Mouse (Mus musculus) heart, adult 2 months (tissue): ENCODE results near the gene Pdcl2.

Source experiments
- CTCF ChIP-seq: fragments of 200-600 bp; IDR thresholded peaks from 2 replicates; pipeline ENCODE4 v1.8.1; 2022; ENCODE audit warnings: antibody characterized with exemption, mild to moderate bottlenecking, moderate library complexity
- EP300 ChIP-seq: fragments of 200-500 bp; IDR thresholded peaks from 2 replicates; pipeline ENCODE4 v1.6.1; 2011; ENCODE audit warnings: low read depth, low read length, control low read depth; ENCODE audit not compliant: insufficient read depth
- POLR2A ChIP-seq: fragments of 200-500 bp; IDR thresholded peaks from 2 replicates; pipeline ENCODE4 v1.6.1; 2011; ENCODE audit warnings: mild to moderate bottlenecking, low read depth, low read length, control low read depth; ENCODE audit not compliant: insufficient read depth

DNA sequence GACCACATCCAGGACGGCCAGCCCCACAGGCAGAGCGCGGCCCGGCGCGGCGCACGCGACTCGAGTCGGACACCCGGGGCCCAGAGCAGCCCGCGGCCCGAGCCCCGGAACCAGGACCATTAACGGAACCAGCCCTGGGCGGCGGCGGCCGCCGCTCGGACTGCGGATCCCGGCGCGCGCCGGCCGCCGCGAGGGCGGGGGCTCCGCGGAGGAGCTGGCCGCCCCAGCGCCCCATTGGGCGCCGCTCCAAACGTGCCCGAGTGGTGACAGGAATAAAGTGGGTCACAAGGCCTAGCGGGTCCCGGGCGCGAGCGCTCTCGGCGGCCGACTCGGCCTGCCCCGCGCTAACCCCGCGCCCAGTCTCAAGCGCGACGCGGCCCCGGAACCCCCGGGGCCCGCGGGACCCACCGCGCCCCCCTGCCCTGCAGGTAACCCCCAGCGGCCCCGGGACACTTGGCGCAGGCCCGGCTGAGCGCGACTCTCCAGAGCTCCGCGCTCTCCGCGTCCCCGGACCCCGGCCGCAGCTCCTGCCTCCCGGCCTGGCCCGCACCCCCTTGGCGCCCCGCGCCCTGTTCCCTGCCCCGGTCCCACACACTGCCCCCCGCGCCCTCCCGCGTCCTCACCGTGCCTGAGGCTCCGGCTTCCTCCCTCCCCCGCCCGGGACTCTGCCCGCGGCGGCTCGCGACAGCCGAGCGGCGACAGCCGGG is 27.1 kb downstream of the Pdcl2 start:
- TF ChIP-seq CTCF (no peak), POLR2A (no peak), EP300 (no peak)
